Mouse (Mus musculus) G1E (cell line): ENCODE measurements at regions not wholly inside any gene's neighbourhood (a gene's known extent, or its start where the extent isn't known, plus 50 kb on each side); places are given as distances from the start of the nearest gene placed in this dataset.

Experiments used
- CTCF ChIP-seq: IDR thresholded peaks from 2 replicates; pipeline ENCODE4 v1.5.1; 2012; ENCODE audit warnings: low read depth, low read length, inconsistent platforms, mixed read lengths
- GATA1 ChIP-seq: IDR thresholded peaks from 2 replicates; pipeline ENCODE4 v1.6.1; 2012; ENCODE audit warnings: borderline replicate concordance, low read length, inconsistent platforms, mixed read lengths
- POLR2AphosphoS5 ChIP-seq: IDR thresholded peaks from 2 replicates; pipeline ENCODE4 v1.6.1; 2012; ENCODE audit warnings: low read depth, low read length, inconsistent platforms; ENCODE audit not compliant: insufficient replicate concordance
- TAL1 ChIP-seq: conservative IDR thresholded peaks from 2 replicates; pipeline ENCODE4 v1.6.1; 2012; ENCODE audit warnings: low read depth, low read length, inconsistent platforms, mixed read lengths

- TF ChIP-seq CTCF (no peak), POLR2AphosphoS5 (no peak), GATA1 (no peak), TAL1 (no peak)
Observed at GRCm38 (mm10) chr19:23061906-23062305, 79.1 kb upstream of the Klf9 start.
